Mouse (Mus musculus): Measurements from ENCODE around the gene Dbnl. TPM values are rescaled to one million over a fixed set of nuclear protein-coding genes. Genes with fewer than 3 reads are reported as not detected.

Dbnl gene
- polyA plus RNA-seq, 1 experiment from 2014 or later: 82.7 TPM

DNA sequence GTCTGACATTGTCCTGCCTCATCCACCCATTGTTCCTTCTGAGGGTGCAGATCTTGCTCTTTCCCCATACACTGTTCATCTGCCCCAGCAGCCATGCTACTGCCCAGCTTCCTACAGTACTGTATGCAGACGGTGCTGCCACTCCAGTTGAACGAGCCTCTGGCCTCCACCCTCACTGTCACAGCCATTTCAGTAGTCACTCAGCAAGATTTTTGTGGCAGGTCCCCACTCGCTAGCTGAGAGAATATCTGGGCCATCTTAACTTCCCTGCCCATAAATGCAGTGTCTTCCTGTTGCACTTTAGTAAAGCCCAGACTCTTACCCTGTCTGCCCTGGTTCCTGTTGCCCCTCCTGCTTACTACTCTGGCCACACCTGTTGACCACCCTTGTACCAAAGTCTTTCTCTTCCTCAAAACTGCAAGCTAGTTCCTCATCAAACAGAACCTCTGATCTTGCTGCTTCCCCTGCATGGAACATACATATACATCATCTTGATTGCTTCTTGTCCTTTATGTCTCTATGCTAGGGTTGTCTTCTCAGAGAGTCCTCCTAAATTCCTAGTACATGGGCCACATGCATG lies 1.6 kb downstream of the Dbnl start:
- ATAC-seq (replicated peaks; ENCODE audit: low FRiP score, low read depth) (no peak), DNase-seq (ENCODE audit: low spot score) (no peak)
- Histone ChIP-seq H3K27ac (no peak overlapping the region; the same call in 1 of the 2 replicates), H3K36me3 (ENCODE audit: insufficient read depth, low read length) (peaks cover 27% of the 10 kb centered on the region), H3K4me3 (replicated peaks; ENCODE audit: low read depth, low read length) (peak overlapping the region; percentile 61; the same call in 1 of the 2 replicates), H3K9ac (ENCODE audit: low read depth, low read length) (no peak overlapping the region), H3K9me3 (replicated peaks; ENCODE audit: low read length) (no peaks in the 10 kb centered on the region), H3K4me1 (replicated peaks; ENCODE audit: insufficient read depth, low read length) (peaks cover 15% of the 10 kb centered on the region; the same call in 1 of the 2 replicates), H3K4me2 (ENCODE audit: low read length) (peak overlapping the region; percentile 93), H3K27me3 (ENCODE audit: insufficient read depth, low read length) (no peaks in the 10 kb centered on the region)
- no peak for TF ChIP-seq CTCF (IDR thresholded peaks at IDR 0.05; ENCODE audit: low read depth)
- 75% methylated on average over 3 of the region's 3 CpGs for WGBS

DNA sequence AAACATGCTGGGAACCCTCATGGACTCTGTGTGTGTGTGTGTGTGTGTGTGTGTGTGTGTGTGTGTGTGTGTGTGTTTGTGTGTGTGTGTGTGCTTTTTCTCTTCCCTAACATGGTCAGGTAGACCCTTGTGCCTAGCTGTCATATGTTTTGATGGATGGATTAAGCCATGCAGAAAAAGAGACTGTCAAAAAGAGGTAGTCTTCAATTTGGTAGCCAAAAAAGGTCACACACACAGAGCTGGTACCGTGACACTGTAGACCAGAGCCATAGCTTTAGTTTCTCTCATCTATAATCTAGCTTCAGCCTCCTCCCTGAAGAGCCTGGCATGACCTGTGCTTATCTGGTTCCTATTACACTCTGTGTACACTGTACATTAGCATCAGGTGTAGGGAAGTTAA lies 2.1 kb downstream of the Dbnl start:
- Histone ChIP-seq H3K9ac (ENCODE audit: low read depth, low read length) (no peak overlapping the region), H3K4me1 (replicated peaks; ENCODE audit: insufficient read depth, low read length) (peaks cover 15% of the 10 kb centered on the region; the same call in 1 of the 2 replicates), H3K4me2 (ENCODE audit: low read length) (no peak overlapping the region), H3K27ac (no peak overlapping the region), H3K4me3 (replicated peaks; ENCODE audit: low read depth, low read length) (no peak overlapping the region), H3K36me3 (ENCODE audit: insufficient read depth, low read length) (peaks cover 33% of the 10 kb centered on the region), H3K9me3 (replicated peaks; ENCODE audit: low read length) (no peaks in the 10 kb centered on the region), H3K27me3 (ENCODE audit: insufficient read depth, low read length) (no peaks in the 10 kb centered on the region)
- ATAC-seq (replicated peaks; ENCODE audit: low FRiP score, low read depth) (no peak), DNase-seq (ENCODE audit: low spot score) (no peak)
- WGBS: 83% methylated on average over 1 of the region's 1 CpGs
- no peak for TF ChIP-seq CTCF (IDR thresholded peaks at IDR 0.05; ENCODE audit: low read depth)

DNA sequence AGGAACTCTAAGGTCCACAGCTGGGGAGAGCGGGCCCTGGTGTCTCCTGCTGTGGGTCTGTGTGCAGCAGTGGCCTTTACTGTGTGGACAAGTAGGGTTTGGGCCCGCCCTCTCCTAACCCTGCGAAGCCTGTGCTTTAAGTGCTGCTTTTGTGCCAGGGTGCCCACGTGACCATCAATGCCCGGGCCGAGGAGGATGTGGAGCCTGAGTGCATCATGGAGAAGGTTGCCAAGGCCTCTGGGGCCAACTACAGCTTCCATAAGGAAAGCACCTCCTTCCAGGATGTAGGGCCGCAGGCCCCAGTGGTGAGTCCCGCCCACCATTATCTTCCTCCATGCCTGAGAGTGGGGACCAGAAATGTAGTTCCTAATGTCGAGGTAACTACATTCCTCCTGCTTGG lies 7.0 kb downstream of the Dbnl start:
- TF ChIP-seq CTCF (IDR thresholded peaks at IDR 0.05; ENCODE audit: low read depth): no peak
- Histone ChIP-seq H3K9ac (ENCODE audit: low read depth, low read length) (no peak overlapping the region), H3K27me3 (ENCODE audit: insufficient read depth, low read length) (no peaks in the 10 kb centered on the region), H3K4me3 (replicated peaks; ENCODE audit: low read depth, low read length) (no peak overlapping the region), H3K4me1 (replicated peaks; ENCODE audit: insufficient read depth, low read length) (no peaks in the 10 kb centered on the region), H3K4me2 (ENCODE audit: low read length) (no peak overlapping the region), H3K27ac (no peak overlapping the region), H3K36me3 (ENCODE audit: insufficient read depth, low read length) (peaks cover 63% of the 10 kb centered on the region), H3K9me3 (replicated peaks; ENCODE audit: low read length) (no peaks in the 10 kb centered on the region)
- no peak for DNase-seq (ENCODE audit: low spot score)
- ATAC-seq (replicated peaks; ENCODE audit: low FRiP score, low read depth): no peak
- 88% methylated on average over 9 of the region's 9 CpGs for WGBS

DNA sequence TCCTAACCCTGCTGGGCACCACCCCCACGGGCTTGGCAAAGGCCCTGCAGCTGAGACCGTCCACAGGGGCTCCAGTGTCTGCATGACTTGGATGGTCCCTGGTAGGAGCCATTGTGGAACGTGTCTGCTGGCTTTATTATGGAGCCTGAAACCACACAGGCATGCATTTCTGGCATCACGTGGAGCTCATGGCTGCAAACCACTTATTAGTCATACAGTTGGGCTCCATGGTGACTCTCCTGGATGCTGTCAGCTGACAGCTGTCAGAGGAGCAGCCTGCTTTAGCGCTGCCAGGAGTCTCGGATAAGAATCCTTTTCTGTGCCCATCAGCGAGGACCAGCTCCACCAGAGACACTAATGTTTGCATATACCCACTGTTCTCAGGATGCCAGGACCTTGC lies 7.4 kb downstream of the Dbnl start:
- 90% methylated on average over 7 of the region's 7 CpGs for WGBS
- Histone ChIP-seq H3K27me3 (ENCODE audit: insufficient read depth, low read length) (no peaks in the 10 kb centered on the region), H3K4me2 (ENCODE audit: low read length) (no peak overlapping the region), H3K36me3 (ENCODE audit: insufficient read depth, low read length) (peaks cover 67% of the 10 kb centered on the region), H3K9me3 (replicated peaks; ENCODE audit: low read length) (no peaks in the 10 kb centered on the region), H3K4me1 (replicated peaks; ENCODE audit: insufficient read depth, low read length) (no peaks in the 10 kb centered on the region), H3K4me3 (replicated peaks; ENCODE audit: low read depth, low read length) (no peak overlapping the region), H3K9ac (ENCODE audit: low read depth, low read length) (no peak overlapping the region), H3K27ac (no peak overlapping the region)
- no peak for TF ChIP-seq CTCF (IDR thresholded peaks at IDR 0.05; ENCODE audit: low read depth)
- no peak for DNase-seq (ENCODE audit: low spot score)
- ATAC-seq (replicated peaks; ENCODE audit: low FRiP score, low read depth): no peak

DNA sequence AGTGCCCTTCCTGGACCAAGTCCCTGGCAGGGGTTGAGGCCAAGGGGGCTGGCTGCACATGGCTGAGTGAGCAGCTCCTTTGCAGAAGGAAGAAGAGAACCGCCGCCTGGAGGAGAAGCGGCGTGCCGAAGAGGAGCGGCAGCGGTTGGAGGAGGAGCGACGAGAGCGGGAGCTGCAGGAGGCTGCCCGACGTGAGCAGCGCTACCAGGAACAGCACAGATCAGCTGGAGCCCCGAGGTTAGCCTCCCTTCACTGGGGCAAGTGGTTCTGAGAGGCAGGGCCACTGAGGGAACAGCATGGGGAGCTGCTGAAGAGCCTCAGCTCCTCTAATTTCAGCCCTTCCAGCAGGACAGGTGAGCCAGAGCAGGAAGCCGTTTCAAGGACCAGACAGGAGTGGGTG lies 8.7 kb downstream of the Dbnl start:
- Histone ChIP-seq H3K4me2 (ENCODE audit: low read length) (no peak overlapping the region), H3K9me3 (replicated peaks; ENCODE audit: low read length) (no peaks in the 10 kb centered on the region), H3K27ac (no peak overlapping the region), H3K4me3 (replicated peaks; ENCODE audit: low read depth, low read length) (no peak overlapping the region), H3K27me3 (ENCODE audit: insufficient read depth, low read length) (no peaks in the 10 kb centered on the region), H3K9ac (ENCODE audit: low read depth, low read length) (no peak overlapping the region), H3K4me1 (replicated peaks; ENCODE audit: insufficient read depth, low read length) (0 out of 2 replicates have a peak, but pooled peaks cover under 1% of the 10 kb centered on the region), H3K36me3 (ENCODE audit: insufficient read depth, low read length) (peaks cover 66% of the 10 kb centered on the region)
- no peak for TF ChIP-seq CTCF (IDR thresholded peaks at IDR 0.05; ENCODE audit: low read depth)
- ATAC-seq (replicated peaks; ENCODE audit: low FRiP score, low read depth): no peak
- 79% methylated on average over 15 of the region's 15 CpGs for WGBS
- DNase-seq (ENCODE audit: low spot score): no peak

DNA sequence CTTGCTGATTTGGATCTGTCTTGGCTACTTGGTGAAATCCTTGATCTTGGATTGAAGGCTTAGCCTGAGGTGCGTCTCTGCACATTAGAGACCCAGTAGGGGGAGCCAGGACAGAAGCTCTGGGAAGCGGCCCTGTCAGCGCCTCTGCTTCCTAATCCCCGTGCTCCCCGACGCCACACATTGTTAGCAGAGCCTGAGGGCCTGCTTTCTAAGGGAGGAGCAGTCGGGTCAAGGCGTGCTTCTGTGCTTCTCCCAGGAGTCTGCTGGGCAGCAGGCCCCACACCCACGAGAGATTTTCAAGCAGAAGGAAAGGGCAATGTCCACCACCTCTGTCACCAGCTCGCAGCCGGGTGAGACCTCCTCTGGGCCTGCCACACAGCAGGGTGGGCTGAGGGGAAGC lies 9.1 kb downstream of the Dbnl start:
- Histone ChIP-seq H3K9me3 (replicated peaks; ENCODE audit: low read length) (no peaks in the 10 kb centered on the region), H3K27me3 (ENCODE audit: insufficient read depth, low read length) (no peaks in the 10 kb centered on the region), H3K9ac (ENCODE audit: low read depth, low read length) (no peak overlapping the region), H3K4me3 (replicated peaks; ENCODE audit: low read depth, low read length) (no peak overlapping the region), H3K36me3 (ENCODE audit: insufficient read depth, low read length) (peaks cover 62% of the 10 kb centered on the region), H3K27ac (no peak overlapping the region), H3K4me1 (replicated peaks; ENCODE audit: insufficient read depth, low read length) (0 out of 2 replicates have a peak, but pooled peaks cover 3% of the 10 kb centered on the region), H3K4me2 (ENCODE audit: low read length) (no peak overlapping the region)
- DNase-seq (ENCODE audit: low spot score) (no peak), ATAC-seq (replicated peaks; ENCODE audit: low FRiP score, low read depth) (no peak)
- WGBS: 70% methylated on average over 11 of the region's 11 CpGs
- TF ChIP-seq CTCF (IDR thresholded peaks at IDR 0.05; ENCODE audit: low read depth): no peak

DNA sequence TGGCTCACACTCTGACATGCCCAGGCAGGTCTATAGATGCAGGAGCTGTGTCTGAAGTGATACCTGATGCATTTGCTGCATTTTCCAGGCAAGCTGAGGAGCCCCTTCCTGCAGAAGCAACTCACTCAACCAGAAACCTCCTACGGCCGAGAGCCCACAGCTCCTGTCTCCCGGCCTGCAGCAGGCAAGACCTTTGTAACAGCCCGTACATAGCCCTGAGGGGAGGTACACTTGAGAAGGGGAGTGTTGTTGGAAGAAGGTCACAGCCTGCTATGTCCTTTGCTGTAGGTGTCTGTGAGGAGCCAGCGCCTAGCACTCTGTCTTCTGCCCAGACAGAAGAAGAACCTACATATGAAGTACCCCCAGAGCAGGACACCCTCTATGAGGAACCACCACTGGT lies 9.6 kb downstream of the Dbnl start:
- H3K36me3 ChIP-seq (ENCODE audit: insufficient read depth, low read length): peaks cover 58% of the 10 kb centered on the region
- H3K4me2 ChIP-seq (ENCODE audit: low read length): no peak overlapping the region
- no peak overlapping the region for H3K9ac ChIP-seq (ENCODE audit: low read depth, low read length)
- H3K4me1 ChIP-seq (replicated peaks; ENCODE audit: insufficient read depth, low read length): 0 out of 2 replicates have a peak, but pooled peaks cover 3% of the 10 kb centered on the region
- no peak overlapping the region for H3K4me3 ChIP-seq (replicated peaks; ENCODE audit: low read depth, low read length)
- no peaks in the 10 kb centered on the region for H3K9me3 ChIP-seq (replicated peaks; ENCODE audit: low read length)
- 70% methylated on average over 5 of the region's 5 CpGs for WGBS
- ATAC-seq (replicated peaks; ENCODE audit: low FRiP score, low read depth) (no peak), DNase-seq (ENCODE audit: low spot score) (no peak)
- TF ChIP-seq CTCF (IDR thresholded peaks at IDR 0.05; ENCODE audit: low read depth): no peak
- H3K27ac ChIP-seq: peak overlapping the region; percentile 19; the same call in 1 of the 2 replicates
- H3K27me3 ChIP-seq (ENCODE audit: insufficient read depth, low read length): no peaks in the 10 kb centered on the region
